Mouse (Mus musculus) small intestine, adult 2 months (tissue): ENCODE results near the gene Ptpre.

Experiments
- CTCF ChIP-seq: fragments of 200-500 bp; IDR thresholded peaks from 2 replicates; pipeline ENCODE4 v1.5.1; 2012; ENCODE audit warnings: low read depth, mild to moderate bottlenecking, control low read depth, inconsistent platforms, low read length, moderate library complexity, mixed read lengths; ENCODE audit not compliant: insufficient replicate concordance, insufficient read length; ENCODE audit errors: extremely low read depth
- POLR2A ChIP-seq: fragments of 200-500 bp; IDR thresholded peaks from 2 replicates; pipeline ENCODE4 v1.6.1; 2012; ENCODE audit warnings: low read depth, mild to moderate bottlenecking, control low read depth, inconsistent platforms, low read length, moderate library complexity

DNA sequence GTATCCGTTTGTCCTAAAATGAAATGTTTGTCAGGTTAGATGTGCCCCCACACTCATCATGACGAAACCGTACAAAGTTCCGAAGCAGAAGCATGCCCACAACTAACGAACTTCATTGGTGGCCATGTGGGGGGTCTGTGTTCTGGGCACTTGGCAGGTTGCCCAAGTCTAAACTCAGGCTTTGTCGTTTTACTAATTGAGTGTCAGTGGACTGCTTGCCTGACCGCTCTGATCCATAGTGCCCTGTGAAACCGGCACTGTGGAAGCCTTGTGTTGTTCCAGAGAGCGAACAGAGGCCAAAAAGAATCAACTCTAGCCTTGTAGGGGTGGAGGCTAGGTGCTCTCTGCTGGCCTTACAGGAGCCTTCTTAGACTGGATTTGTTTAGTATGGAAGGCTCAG, 91.7 kb downstream of the Ptpre start:
- TF ChIP-seq CTCF: no peak
- TF ChIP-seq POLR2A: no peak
